Mouse (Mus musculus) heart, adult 2 months (tissue): ENCODE results near the gene Serping1. TPM values are rescaled to one million over a fixed set of nuclear protein-coding genes. Genes with fewer than 3 reads are reported as not detected.
A peak's percentile ranks its signal among the peaks of the same experiment; 100 is the strongest.

ENCODE experiments used
- DNase-seq, 2 experiments: peaks; one replicate each; pipeline ENCODE4 v3.0.0; 2021
- H3K27ac ChIP-seq: fragments of 200-600 bp; 2 replicates; pipeline ENCODE4 v1.8.1; 2022
- H3K27me3 ChIP-seq: fragments of 200-500 bp; 2 replicates; pipeline ENCODE4 v1.6.1; 2012; ENCODE audit warnings: mild to moderate bottlenecking, low read length, inconsistent platforms, mixed read lengths; ENCODE audit not compliant: control insufficient read depth, insufficient read depth
- H3K36me3 ChIP-seq: fragments of 200-500 bp; 2 replicates; pipeline ENCODE4 v1.6.1; 2012; ENCODE audit warnings: low read length, inconsistent platforms; ENCODE audit not compliant: control insufficient read depth, insufficient read depth
- H3K4me1 ChIP-seq: fragments of 200-500 bp; 2 replicates; pipeline ENCODE4 v1.6.1; 2011; ENCODE audit warnings: low read length; ENCODE audit not compliant: control insufficient read depth, insufficient read depth
- H3K4me3 ChIP-seq: fragments of 200-600 bp; 2 replicates; pipeline ENCODE4 v1.8.1; 2022
- H3K79me2 ChIP-seq: fragments of 200-500 bp; replicated peaks from 2 replicates; pipeline ENCODE4 v1.6.1; 2012; ENCODE audit warnings: mild to moderate bottlenecking, inconsistent platforms, low read length, moderate library complexity, mixed read lengths; ENCODE audit not compliant: control insufficient read depth, insufficient read depth
- H3K9ac ChIP-seq: fragments of 200-500 bp; 2 replicates; pipeline ENCODE4 v1.6.1; 2012; ENCODE audit warnings: low read depth, mild to moderate bottlenecking, control low read depth, inconsistent platforms, low read length, mixed read lengths
- CTCF ChIP-seq: fragments of 200-600 bp; IDR thresholded peaks from 2 replicates; pipeline ENCODE4 v1.8.1; 2022; ENCODE audit warnings: antibody characterized with exemption, mild to moderate bottlenecking, moderate library complexity
- EP300 ChIP-seq: fragments of 200-500 bp; IDR thresholded peaks from 2 replicates; pipeline ENCODE4 v1.6.1; 2011; ENCODE audit warnings: low read depth, low read length, control low read depth; ENCODE audit not compliant: insufficient read depth
- POLR2A ChIP-seq: fragments of 200-500 bp; IDR thresholded peaks from 2 replicates; pipeline ENCODE4 v1.6.1; 2011; ENCODE audit warnings: mild to moderate bottlenecking, low read depth, low read length, control low read depth; ENCODE audit not compliant: insufficient read depth
- WGBS: fragments of 180-500 bp; shearing (Covaris S2); methylation state at CpG from one replicate; pipeline ENCODE4 v1.1.7; 2018; 5-methylcytosine and 5-hydroxymethylcytosine counted together
- intact Hi-C: fragments of 180-260 bp; cut with DNase I; formaldehyde crosslinking; loops from one replicate; pipeline ENCODE4 v1.15.1; 2025
- microRNA-seq, 2 experiments: library from miRNA; unstranded; fragments of <30 nt; microRNA quantifications; one replicate each; pipeline ENCODE4 v1.2.0; 2021
- polyA plus RNA-seq: library from polyadenylated mRNA; depleted of rRNA; stranded (reverse); fragments of >200 nt; gene quantifications from 2 replicates; pipeline ENCODE4 v1.2.3, GENCODE M21; 2012; rRNA removed
- total RNA-seq, 2 experiments: library from RNA; stranded (reverse); gene quantifications; 2 replicates each; pipeline ENCODE4 v1.2.3; 2021

Gene Serping1
- total and polyA plus RNA-seq, 3 experiments = 79.7 to 268 (median 81.5) TPM

DNA sequence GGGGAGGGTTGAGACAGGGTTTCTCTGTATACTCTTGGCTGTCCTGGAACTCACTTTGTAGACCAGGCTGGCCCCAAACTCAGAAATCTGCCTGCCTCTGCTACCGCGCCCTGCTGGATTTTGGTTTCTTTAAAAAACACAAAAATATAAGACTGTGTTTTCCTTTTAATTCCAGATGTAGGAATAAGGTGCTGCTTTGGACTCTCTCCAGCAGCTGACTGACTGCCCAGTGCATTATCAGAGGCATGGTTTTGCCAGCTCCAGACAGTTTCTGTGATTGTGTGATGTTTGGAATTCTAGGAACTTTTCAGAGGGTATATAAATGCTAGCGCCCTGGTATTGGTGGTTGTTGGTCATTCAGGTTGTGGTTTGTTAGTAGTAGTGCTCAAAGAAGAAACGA, 57.9 kb downstream of the Serping1 start:
- Histone ChIP-seq H3K4me3 (no peak overlapping the region), H3K36me3 (peaks cover 2% of the 10 kb centered on the region), H3K79me2 (no peaks in the 10 kb centered on the region), H3K27me3 (no peaks in the 10 kb centered on the region), H3K9ac (no peak overlapping the region), H3K4me1 (peaks cover 2% of the 10 kb centered on the region), H3K27ac (peak overlapping the region; percentile 99)
- intact Hi-C loops = no loop called here
- DNase-seq = no peak
- TF ChIP-seq CTCF (no peak), EP300 (no peak), POLR2A (no peak)
- 78% methylated on average over 4 of the region's 4 CpGs for WGBS

- Histone ChIP-seq H3K36me3 (peaks cover 2% of the 10 kb centered on the region), H3K27me3 (no peaks in the 10 kb centered on the region), H3K79me2 (no peaks in the 10 kb centered on the region), H3K4me3 (peak overlapping the region; percentile 97), H3K27ac (peak overlapping the region; percentile 99), H3K4me1 (peaks cover 2% of the 10 kb centered on the region), H3K9ac (peak overlapping the region; percentile 82)
- no peak for TF ChIP-seq POLR2A
- no peak for TF ChIP-seq CTCF
- 14% methylated on average over 9 of the region's 9 CpGs for WGBS
- intact Hi-C loops = loop anchor here (1.0 kb wide), 1 partner anchor 11 kb away; the partner anchor contains the start of gene Clp1
- DNase-seq = no peak
These were observed 58.6 kb downstream of the Serping1 start for GRCm38 (mm10) chr2:84716423-84717355.

DNA sequence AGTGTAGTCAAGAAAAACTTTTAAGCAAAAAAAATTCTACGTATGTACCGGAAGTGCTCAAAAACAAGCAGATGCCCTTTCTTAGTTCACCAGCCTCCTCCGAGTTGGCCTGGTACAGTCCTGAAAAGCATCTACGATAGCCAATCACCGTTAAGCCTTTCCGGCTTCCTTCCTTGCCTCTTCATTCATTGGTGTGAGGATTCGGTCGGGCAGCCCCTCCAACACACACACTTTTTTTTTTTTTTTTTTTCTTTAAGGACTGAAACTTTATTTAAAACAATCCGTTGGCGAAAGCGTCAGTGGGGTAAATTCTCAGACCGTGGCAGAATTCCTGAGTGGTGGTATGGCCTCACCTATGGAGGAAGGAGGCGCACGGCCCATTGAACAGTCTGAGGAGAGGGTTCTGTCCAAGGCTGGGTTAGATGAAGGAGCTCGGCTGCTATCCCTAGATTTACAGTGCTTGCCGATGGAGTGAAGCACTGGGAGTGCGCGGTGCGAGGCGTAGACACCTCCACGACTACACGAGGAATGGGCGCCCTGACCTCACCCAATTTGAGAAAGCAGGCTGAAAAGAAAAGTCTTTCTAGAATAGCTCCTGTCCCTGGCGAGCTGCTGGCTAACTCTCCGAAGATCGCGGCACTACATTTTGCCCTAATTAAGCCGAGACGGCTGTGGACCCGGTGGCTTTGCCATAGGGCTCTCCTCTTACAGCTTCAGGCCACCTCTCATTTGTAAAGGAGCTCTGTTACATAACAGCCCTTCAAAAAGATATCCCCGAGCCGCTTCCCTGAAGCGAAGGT, 59.5 kb downstream of the Serping1 start:
- H3K36me3 ChIP-seq = peaks cover 5% of the 10 kb centered on the region
- no peaks in the 10 kb centered on the region for H3K79me2 ChIP-seq
- H3K4me1 ChIP-seq = peaks cover 2% of the 10 kb centered on the region
- DNase-seq = peak in 1 of 2 experiments; percentile 81
- H3K27me3 ChIP-seq = no peaks in the 10 kb centered on the region
- TF ChIP-seq POLR2A = no peak; the same call in none of the 2 replicates
- TF ChIP-seq CTCF = no peak
- no peak for TF ChIP-seq EP300
- H3K9ac ChIP-seq = peak overlapping the region; percentile 82
- H3K4me3 ChIP-seq = peak overlapping the region; percentile 97
- WGBS = under 1% methylated on average over 33 of the region's 33 CpGs
- peak overlapping the region; percentile 99 for H3K27ac ChIP-seq
- intact Hi-C loops = loop anchor here (1.0 to 2.0 kb wide), 2 partner anchors 12 to 37 kb away; partner anchors contain the start of genes Clp1, Gm28635, Med19 and Tmx2

Small RNA genes lying within 50 kb of the gene (microRNA-seq; reads per million reads assigned to microRNA genes)
- gene Mir130a = 2,956 to 3,985 reads per million in 2 experiments

Other genes with a start within 250 kb of the Serping1 start
- gene Ctnnd1, start 124.7 kb downstream of the Serping1 start, total RNA-seq = 10 to 100 TPM; 53.4 to 61.4 TPM
- 26.5 and 54.5 TPM in 2 replicates for gene Ctnnd1, start 124.7 kb downstream of the Serping1 start, polyA plus RNA-seq
- gene Btbd18, start 116.4 kb downstream of the Serping1 start, total RNA-seq = not detected
- gene Btbd18, start 116.4 kb downstream of the Serping1 start, polyA plus RNA-seq = not detected in 2 replicates
- gene Selenoh, start 104.7 kb downstream of the Serping1 start, total RNA-seq = 10 to 100 TPM; 21.8 to 28.0 TPM
- gene Selenoh, start 104.7 kb downstream of the Serping1 start, polyA plus RNA-seq = 18.0 and 19.6 TPM in 2 replicates
- gene Gm28635, start 97.4 kb downstream of the Serping1 start, total RNA-seq = 1 to 10 TPM; 5.8 to 5.9 TPM
- not detected in 2 replicates for gene Gm28635, start 97.4 kb downstream of the Serping1 start, polyA plus RNA-seq
- gene Med19, start 97.0 kb downstream of the Serping1 start, total RNA-seq = 10 to 100 TPM; 11.5 to 14.2 TPM
- 6.8 and 10.4 TPM in 2 replicates for gene Med19, start 97.0 kb downstream of the Serping1 start, polyA plus RNA-seq
- gene Tmx2, start 96.3 kb downstream of the Serping1 start, total RNA-seq = 100 to 1,000 TPM; 105 to 115 TPM
- gene Tmx2, start 96.3 kb downstream of the Serping1 start, polyA plus RNA-seq = 148 and 203 TPM in 2 replicates
- 10 to 100 TPM; 62.8 to 72.5 TPM for gene Zdhhc5, start 60.3 kb downstream of the Serping1 start, total RNA-seq
- 47.6 and 61.2 TPM in 2 replicates for gene Zdhhc5, start 60.3 kb downstream of the Serping1 start, polyA plus RNA-seq
- 1 to 10 TPM; 4.0 to 4.6 TPM for gene Clp1, start 48.1 kb downstream of the Serping1 start, total RNA-seq
- 3.5 and 7.4 TPM in 2 replicates for gene Clp1, start 48.1 kb downstream of the Serping1 start, polyA plus RNA-seq
- under 1 TPM; 0.44 to 0.45 TPM for gene Ypel4, start 41.4 kb downstream of the Serping1 start, total RNA-seq
- 1.5 and 1.7 TPM in 2 replicates for gene Ypel4, start 41.4 kb downstream of the Serping1 start, polyA plus RNA-seq
- gene Gm19426, start 31.8 kb downstream of the Serping1 start, total RNA-seq = 1 to 10 TPM; 1.8 to 2.0 TPM
- gene Gm19426, start 31.8 kb downstream of the Serping1 start, polyA plus RNA-seq = 1.5 and 1.7 TPM in 2 replicates
- 100 to 1,000 TPM in 1 of 2 experiments, 10 to 100 TPM in 1; 26.5 to 109 TPM for gene Ube2l6, start 23.4 kb upstream of the Serping1 start, total RNA-seq
- 42.0 and 131 TPM in 2 replicates for gene Ube2l6, start 23.4 kb upstream of the Serping1 start, polyA plus RNA-seq
- not detected for gene Smtnl1, start 47.2 kb upstream of the Serping1 start, total RNA-seq
- gene Smtnl1, start 47.2 kb upstream of the Serping1 start, polyA plus RNA-seq = not detected in 2 replicates
- gene Timm10, start 51.6 kb upstream of the Serping1 start, total RNA-seq = 100 to 1,000 TPM; 106 to 129 TPM
- 123 and 136 TPM in 2 replicates for gene Timm10, start 51.6 kb upstream of the Serping1 start, polyA plus RNA-seq
- gene Slc43a1, start 63.4 kb upstream of the Serping1 start, total RNA-seq = 1 to 10 TPM; 2.1 to 2.3 TPM
- gene Slc43a1, start 63.4 kb upstream of the Serping1 start, polyA plus RNA-seq = 3.7 and 6.7 TPM in 2 replicates
- gene Rtn4rl2, start 111.3 kb upstream of the Serping1 start, total RNA-seq = 1 to 10 TPM; 3.6 to 3.8 TPM
- gene Rtn4rl2, start 111.3 kb upstream of the Serping1 start, polyA plus RNA-seq = 2.6 and 6.1 TPM in 2 replicates
- 10 to 100 TPM; 62.6 to 79.1 TPM for gene Slc43a3, start 161.1 kb upstream of the Serping1 start, total RNA-seq
- 101 and 141 TPM in 2 replicates for gene Slc43a3, start 161.1 kb upstream of the Serping1 start, polyA plus RNA-seq
- gene Prg2, start 205.0 kb upstream of the Serping1 start, total RNA-seq = not detected
- 0.14 and 0.44 TPM in 2 replicates for gene Prg2, start 205.0 kb upstream of the Serping1 start, polyA plus RNA-seq
- not detected for gene Prg3, start 212.8 kb upstream of the Serping1 start, total RNA-seq
- gene Prg3, start 212.8 kb upstream of the Serping1 start, polyA plus RNA-seq = not detected in 2 replicates